Mouse (Mus musculus) v-Abl transformed pro-B cells (cell line): ENCODE data around the gene Sash1.

Experiments
- in situ Hi-C, 2 experiments: fragments of 400-800 bp; cut with MboI; formaldehyde crosslinking; loops; one replicate each; pipeline ENCODE4 v1.15.1; 2025; ENCODE audit not compliant: unreplicated experiment in 2 of 2

Gene Sash1

DNA sequence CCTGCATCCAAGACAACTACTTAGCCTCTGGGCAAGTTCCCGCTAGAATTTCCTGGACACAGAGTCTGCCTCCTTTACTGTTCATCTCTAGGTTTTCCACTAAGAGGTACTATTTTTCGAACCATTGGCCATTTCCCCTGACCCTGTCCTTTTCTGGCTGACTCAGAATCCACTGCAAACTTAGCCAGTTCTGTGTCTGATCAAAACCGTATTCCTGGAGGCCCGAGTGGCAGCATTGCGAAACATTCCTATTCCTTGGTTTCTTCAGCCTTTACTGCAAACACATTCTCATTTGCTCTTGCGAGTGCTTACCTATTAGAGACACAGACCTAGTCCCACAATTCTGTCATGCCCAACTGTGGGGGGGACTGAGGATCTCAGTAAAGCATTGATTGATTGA is 17.2 kb upstream of the Sash1 start:
- in situ Hi-C loops: no loop called here

DNA sequence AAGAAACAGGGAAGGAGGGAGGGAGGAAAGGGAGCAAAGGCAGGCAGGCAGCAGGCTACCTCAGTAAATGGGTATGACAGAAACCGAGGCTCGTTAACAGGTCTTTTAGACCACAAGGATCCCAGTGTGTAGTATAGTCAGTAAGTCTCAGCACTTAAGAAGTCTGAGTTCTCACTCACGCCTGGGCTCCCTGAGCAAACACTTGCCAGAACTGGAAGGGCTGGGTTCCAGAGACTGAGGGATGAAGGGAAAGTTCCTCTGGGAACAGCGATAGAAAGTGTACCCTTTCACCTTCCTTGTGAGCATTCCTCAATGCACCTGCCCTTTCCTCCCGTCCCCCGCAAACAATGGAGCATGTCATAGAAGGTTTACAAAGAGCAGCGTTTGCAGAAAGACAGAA is 16.5 kb upstream of the Sash1 start:
- in situ Hi-C loops: no loop called here

DNA sequence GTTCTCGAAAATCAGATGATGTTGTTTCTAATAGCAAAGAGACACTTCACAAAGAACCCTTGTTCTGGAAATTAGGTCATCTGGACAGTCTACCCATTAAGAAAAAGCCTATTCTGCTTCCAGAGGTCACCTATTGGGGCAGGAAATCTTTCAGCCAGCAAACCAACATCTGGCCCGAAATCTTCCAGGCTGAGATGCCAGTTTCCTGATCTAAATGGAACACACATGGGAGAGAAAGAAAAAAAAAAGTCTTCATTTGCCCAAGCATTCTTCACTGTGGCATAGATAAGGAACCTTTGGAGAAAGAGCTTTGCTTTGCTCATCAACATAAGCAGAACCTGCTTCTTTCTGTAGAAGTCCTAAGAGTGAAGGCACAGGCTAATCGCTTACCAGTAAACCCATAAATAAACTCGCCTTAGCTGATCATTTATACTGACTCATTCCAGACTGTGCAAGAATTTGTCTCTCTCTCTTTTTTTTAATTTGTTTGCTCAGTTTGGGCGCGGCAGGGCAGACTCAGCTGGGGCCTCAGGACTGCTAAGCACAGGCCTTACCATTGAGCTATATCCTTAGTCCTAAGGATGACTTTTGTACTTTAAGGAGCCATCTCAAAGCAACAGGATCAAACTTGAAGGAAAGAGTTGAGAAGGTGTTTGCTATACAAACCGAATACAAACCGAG is 13.1 kb upstream of the Sash1 start:
- in situ Hi-C loops: no loop called here

DNA sequence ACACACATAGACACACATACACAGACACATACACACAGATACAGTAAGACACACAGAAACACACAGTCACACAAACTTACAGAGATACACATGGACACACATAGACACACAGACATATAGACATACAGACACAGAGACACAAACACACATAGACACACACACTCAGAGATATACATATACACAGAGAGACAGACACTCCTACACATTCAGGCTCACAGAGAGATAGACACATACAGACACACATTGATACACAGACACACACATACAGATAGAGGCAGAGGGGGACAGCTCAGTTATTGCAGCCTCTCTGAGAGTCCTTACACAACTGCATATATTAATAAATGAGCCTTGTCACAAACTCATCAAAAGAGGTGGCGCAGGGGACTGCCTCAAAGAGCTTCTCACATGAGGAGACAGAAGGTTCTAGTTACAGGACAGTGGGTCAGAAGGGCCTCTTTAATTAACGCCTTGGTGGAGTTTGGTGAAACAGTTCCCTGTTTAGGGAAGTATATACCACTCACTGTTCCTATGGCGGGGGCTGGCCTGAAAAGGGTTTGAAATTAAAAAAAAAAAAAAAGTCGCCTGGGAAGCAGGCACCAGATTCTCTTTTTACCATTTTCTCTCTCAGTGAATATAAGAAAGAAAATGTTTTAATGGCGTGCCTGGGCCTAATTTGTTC is 12.4 kb upstream of the Sash1 start:
- in situ Hi-C loops: no loop called here

DNA sequence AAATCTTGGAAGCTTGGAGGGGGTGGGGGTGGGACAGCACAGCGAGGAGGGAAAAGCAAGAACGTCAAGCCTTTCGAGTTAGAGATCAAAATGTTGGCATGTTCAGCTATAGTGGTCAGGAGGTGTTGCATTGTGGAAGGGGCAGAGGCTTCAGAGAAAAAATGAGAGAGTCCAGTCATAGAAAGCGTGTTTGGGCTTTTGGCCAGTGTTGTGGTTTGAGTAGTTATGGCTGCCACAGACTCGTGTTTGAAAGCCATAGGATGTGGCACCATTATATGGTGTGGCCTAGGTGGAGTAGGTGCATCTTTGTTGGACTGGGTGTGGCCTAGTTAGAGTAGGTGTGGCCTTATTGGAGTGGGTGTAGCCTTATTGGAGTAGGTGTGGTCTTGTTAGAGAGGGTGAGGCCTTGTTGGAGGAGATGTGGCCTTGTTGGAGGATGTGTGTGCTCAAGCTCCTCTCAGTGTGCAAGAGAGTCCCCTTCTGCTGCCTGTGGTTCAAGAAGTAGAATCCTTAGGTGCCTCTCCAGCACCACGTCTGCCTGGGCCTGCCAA is 9.2 kb upstream of the Sash1 start:
- in situ Hi-C loops: no loop called here

DNA sequence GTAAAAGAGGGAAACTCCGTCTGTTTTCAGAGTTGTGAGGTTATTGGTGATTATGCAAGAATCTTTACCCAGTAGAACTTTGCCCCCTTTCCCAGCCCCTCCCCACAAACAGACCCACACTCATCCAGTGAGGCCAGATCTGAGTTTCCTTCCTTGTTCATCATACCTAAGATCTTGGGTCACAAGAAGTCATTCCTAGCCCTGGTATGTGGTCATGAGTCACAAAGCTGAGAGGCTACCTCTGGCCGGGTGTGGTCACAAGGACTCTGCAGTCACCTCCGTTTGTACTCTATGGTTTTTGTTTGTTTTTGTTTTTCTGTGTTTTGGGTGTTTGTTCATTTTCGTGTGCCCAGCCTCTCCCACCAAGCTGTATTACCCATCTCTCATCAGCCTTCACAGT is 4.6 kb upstream of the Sash1 start:
- in situ Hi-C loops: no loop called here

DNA sequence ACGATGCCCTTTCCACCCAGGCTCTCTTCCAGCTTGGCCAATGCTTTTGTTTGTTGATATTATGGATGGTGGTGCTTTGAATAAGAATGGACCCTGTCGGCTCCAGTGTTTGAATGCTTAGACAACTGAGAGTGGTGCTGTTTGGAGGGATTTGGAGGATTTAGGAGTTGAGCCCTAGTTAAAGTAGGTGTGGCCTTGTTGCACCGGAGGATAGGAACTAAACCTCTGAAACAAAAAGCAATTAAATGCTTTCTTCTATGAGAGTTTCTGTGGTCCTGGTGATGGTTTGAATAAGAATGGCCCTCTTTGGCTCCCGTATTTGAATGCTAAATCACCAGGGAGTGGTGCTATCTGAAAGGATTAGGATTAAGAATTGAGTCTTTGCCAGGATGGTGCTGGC is 3.5 kb upstream of the Sash1 start:
- in situ Hi-C loops: no loop called here

DNA sequence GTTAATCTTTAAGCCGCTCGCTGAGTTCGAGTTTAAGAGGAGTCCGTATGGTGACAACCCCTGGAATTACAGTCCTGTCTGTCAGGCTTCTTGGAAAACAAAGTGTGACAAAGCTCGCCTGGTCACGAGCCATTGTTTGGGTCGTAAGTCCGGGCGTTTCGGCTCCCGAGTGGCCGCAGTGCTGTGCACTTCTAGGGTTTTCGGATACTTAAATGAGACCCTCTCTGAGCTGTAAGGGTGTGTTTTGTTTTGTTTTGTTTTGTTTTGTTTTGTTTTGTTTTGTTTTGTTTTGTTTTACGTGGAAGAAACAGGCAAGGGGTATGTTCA is 621 bp upstream of the Sash1 start:
- in situ Hi-C loops: no loop called here

DNA sequence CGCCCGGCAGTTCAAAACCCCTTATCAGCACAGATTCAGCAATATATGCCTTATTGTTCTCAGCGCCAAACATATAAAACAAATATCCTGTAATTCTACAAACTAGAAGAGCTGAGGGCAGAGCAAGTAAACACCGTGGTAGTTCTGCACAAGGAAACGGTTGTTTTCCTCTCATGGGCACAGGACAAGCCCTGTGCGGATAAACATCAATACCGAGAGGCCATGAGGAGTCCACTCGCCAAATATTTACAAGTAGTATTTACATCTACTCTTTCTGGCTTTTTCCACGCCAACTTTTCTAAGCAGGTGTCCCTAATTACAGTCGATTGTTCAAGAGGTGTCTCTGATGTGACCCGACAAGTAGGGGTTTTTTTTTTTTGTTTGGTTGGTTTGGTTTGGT is 669 bp downstream of the Sash1 start:
- in situ Hi-C loops: no loop called here

DNA sequence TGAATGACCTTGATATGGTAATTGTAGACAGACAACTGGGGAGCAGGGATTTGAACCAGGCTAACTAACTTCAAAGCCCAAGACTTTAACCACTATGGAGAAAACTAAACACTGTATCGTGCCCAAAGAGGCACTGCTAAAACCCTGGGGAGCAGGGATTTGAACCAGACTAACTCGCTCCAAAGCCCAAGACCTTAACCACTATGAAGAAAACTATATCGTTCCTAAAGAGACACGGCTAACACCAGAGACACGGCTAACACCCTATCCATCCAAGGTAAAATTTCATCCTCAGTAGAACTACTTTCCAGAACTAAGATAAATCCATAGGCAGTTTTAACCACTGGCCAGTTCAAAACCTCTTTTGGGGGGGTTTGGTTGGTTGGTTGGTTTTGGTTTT is 1.3 kb downstream of the Sash1 start:
- in situ Hi-C loops: no loop called here

DNA sequence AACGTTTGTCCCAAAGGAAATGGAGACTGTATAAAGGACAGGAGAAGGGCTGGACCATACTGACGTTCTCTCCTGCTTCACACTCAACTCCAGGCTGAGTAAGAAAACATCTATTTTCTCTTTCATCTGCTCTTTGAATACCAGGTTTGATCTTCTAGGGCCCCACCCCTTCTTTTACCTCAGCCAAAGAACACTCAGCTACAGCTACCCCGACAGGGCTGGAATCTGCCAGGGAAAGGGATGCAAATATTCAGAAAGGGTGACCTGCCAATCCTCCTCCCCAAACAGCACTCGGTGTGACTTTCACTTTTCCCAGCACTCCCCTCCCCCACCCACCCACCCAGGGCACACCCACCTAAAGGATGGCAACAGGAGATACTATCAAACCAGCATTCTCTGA is 2.2 kb downstream of the Sash1 start:
- in situ Hi-C loops: no loop called here

DNA sequence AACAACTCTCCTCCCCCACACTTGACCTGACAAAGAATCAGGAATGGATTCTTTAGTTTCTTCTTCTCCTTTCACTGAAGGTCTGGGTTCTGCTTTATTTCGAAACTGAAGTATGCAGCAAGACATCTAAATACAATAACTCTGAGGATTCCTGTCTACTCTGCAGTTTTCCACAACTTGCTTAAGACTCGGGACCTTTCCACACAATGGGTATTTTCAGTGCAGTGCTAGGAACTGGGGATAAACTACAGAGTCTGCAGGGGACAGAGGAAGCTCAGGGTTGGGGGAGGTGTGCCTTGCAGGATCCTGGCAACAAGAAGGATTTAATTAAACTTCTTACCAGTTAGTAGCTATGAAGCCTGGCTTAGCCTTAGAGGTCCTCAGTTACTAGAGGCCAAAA is 4.1 kb downstream of the Sash1 start:
- in situ Hi-C loops: no loop called here

DNA sequence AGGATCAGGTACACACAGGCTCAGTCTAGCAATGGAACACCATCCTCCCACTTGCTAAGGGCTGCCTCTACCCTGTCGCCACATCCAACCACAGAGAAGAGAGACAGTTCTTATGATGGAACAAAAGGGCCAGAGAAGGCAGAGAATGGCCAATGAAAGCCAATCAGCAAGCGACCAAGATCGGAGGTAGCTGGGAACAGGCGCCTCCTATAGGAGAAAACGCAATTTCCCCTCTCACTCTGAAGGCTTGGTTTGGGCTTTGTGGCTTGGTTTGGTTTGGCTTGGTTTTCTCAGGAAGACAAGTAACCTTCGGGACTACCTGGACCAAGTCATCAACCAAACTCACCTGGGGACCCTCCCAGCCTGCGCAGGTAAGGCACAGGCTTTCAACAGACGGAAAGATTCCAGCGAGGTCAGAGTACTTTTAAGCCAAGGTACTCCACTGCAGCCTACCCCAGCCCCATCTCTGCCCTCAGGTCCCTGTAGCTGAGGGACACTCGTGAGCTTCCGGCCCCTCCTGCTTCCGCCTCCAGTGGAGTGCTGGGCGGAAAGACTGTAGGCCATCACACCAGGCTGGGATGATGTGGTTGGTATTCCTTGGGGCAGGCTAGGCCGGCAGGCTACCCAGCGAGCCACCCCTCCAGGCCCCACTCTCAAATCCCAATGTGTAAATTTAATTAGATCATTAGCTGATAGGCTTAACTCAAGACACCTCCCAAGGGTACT is 4.8 kb downstream of the Sash1 start:
- in situ Hi-C loops: no loop called here

DNA sequence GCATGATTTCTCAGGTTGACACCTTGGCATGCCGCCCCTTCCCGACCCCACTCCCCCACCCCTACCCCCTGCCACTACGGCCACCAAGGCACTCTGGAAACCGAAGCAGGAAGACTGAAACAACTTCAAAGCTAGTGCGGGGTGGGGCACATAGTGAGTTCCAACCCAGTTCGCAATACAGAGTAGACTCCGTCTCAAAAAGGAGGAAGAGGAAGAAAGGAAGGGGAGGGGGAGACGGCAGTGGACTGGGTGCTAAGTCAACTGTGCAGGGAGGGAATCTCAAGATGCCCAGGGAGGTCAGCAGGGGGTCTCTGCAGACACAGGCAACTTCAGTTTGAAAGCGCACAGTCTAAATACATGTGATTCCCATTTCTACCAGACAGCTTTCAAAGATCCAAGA is 7.0 kb downstream of the Sash1 start:
- in situ Hi-C loops: no loop called here

DNA sequence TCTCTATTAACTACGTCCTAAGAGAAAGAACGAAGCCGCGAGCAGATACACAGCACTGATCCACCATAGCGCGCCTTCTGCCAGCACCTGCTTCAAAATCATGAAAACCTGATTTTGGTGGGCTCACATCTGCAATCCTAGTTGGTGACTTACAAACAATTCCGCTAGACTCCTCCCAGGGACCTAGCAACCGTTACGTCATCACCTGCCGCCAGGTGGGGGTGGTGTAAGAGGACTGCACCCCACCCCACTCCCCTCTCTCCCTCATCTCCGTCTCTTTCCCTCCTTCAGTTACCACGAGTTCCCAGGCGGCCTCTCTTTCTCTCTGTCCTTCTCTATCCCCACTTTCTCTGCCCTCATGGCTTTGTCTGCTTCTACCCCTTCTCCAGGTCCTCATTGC is 7.5 kb downstream of the Sash1 start:
- in situ Hi-C loops: no loop called here

DNA sequence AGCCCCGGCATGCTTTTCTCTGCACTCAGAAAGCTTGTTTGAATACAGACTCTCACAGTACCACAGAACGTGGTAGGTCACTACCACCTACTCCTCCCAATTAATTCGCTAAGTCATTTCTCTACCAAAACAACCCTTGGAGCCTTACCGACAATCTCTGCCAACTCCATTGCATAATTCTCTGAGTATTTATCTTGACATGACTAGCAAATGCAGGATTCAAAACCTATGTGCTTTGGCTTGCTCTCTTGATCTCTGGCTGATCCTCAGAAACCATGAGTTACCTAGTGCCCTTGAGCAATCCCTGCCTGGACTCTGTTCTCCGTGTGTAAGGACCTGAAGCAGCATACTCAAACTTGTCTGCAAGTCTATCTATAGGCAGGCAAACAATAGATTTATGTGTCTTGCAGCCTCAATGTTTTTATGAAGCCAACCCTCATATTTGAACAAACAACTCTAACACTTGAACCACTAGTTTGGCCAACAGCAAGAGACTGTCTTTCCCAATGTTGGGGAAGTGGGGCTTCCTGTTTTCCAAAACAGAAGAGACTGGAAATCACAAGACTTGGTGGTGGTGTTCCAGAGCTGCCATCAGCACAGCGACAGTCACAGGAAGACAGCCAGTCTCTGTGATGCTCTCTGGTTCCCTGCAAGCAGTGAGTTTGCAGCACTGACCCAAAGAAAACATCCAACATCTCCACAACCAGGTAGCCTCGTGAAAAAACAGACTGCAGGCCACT is 12.1 kb downstream of the Sash1 start:
- in situ Hi-C loops: no loop called here

DNA sequence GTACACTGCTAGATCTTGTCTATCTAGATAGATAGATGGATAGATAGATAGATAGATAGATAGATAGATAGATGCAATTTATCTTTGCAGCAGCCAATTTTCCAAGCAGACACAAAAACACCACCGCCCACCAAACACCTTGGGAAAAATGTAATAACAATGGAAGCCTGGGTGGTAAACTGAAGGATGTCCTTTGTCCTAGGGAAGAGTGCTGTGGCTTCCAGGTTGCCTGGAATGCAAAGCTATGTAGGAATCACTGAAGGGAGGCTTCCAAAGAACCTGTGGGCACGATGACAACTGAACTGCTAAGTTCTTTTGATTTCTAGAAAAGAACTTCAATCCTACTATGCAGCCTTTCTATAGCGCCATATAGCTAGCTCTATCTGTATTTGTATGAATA is 13.1 kb downstream of the Sash1 start:
- in situ Hi-C loops: no loop called here

DNA sequence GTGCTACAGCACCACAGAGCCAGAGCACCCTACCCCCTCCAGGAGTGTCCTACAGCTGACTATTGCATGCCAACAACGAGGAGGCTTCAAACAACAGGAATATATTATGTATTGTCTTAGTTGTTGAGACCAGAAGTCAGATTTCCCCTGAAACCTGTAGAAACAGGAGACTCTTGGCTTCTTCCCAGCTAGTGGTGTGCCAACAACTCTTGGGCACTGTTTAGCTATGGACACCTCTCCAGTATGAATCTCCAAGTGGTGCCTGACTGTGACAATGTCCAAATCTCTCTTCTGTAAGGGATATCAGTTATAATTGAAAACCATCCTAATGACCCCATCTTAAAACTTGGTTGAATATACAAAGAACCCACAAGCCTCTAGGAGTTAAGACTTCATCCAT is 13.9 kb downstream of the Sash1 start:
- in situ Hi-C loops: no loop called here

DNA sequence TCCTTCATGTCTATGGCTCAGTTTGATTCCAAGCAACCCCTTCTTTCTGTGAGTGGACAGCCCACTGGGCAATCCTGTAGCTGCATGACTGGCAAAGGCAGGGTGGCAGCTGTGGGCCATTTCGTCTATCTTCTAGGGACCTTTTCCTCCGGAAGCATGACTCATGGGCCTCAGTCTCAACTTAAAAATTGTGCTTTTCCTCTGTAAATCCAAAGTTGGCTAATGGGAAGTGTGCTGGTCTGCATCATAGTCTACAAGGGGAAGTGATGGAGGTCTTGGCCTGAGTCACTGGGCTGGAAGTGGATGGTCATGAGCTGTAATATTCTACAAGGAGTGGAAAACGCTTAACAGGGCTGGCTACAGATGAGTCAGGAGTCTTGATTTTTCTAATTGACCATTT is 15.5 kb downstream of the Sash1 start:
- in situ Hi-C loops: no loop called here

DNA sequence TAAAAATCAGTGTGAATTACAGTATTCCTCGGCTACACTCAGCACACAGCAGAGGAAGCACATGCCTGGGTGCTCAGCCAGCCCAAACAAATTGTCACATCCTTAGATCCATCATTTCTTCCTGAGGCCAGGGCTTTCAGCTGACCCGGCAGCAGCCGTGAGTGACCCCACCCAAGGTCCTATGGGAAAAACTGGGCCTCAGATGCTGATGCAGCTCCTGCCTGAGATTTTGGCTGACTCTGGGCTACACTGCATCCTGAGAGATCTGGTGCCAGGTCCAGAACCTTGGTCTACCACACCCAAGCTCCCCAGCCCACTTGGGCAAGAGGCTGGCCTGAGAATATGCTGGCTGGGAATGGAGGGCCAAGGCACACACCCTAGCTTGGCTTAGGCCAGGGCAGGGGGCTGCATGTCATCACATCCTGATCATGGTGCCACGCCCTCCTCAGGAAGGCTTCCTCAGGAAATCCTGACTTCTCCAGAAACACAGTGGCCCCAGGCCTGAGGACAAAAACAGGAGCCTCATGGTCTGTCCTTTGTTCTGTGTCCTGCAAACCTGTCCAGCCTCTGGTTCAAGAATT is 19.7 kb downstream of the Sash1 start:
- in situ Hi-C loops: no loop called here

DNA sequence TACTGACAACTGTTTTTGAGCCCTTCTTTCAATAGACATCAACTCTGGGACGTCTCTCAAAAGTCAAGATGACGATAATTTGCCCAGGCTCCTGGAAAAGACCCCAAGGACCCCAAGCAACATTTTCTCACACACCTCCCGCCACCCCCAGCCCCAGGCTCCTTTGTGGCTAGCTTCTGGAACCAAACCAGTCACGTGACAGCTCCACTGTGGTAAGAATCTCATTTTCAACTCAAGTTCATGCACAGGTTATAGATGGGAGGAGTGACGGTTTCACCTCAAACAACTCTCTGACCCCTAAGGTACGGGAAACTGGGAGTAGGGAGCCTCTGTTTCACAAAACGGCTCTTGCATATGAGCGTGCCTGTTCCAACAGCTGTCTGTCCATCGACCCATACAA is 25.2 kb downstream of the Sash1 start:
- in situ Hi-C loops: no loop called here
